Mouse (Mus musculus): ENCODE measurements around the gene Psmb6. TPM values are rescaled to one million over a fixed set of nuclear protein-coding genes. Genes with fewer than 3 reads are reported as not detected.

The Psmb6 gene
- 141 and 151 TPM in 2 replicates for polyA plus RNA-seq (2012; ENCODE audit: insufficient read depth, insufficient read length, missing spikeins)

GRCm38 (mm10) chr11:70525184-70525678 is at the start of gene Psmb6:
Psmb6 (plus strand) TSS chr11:70525367.
- H3K4me1 ChIP-seq (ENCODE audit: control insufficient read depth, insufficient read depth, low read length): peaks cover 38% of the 10 kb centered on the region
- H3K4me3 ChIP-seq (ENCODE audit: insufficient read depth, low read length): peak within 1 kb of the TSS; percentile 80
- TF ChIP-seq CTCF (IDR thresholded peaks at IDR 0.05; ENCODE audit: low read depth, low read length): no peak
- TF ChIP-seq POLR2A (IDR thresholded peaks at IDR 0.05; ENCODE audit: borderline replicate concordance, low read depth, low read length): peak; percentile 68; the same call in 1 of the 2 replicates
- H3K27ac ChIP-seq (ENCODE audit: insufficient read depth, low read depth, low read length): peak within 1 kb of the TSS; percentile 67

- Histone ChIP-seq H3K4me1 (ENCODE audit: control insufficient read depth, insufficient read depth, low read length) (peaks cover 47% of the 10 kb centered on the region), H3K27ac (ENCODE audit: insufficient read depth, low read depth, low read length) (no peak overlapping the region), H3K4me3 (ENCODE audit: insufficient read depth, low read length) (no peak overlapping the region)
- TF ChIP-seq POLR2A (IDR thresholded peaks at IDR 0.05; ENCODE audit: borderline replicate concordance, low read depth, low read length): no peak
- no peak for TF ChIP-seq CTCF (IDR thresholded peaks at IDR 0.05; ENCODE audit: low read depth, low read length)
Measured at GRCm38 (mm10) chr11:70485498-70485897, 39.7 kb upstream of the Psmb6 start.

GRCm38 (mm10) chr11:70487816-70488215 is 37.4 kb upstream of the Psmb6 start:
- no peak for TF ChIP-seq CTCF (IDR thresholded peaks at IDR 0.05; ENCODE audit: low read depth, low read length)
- no peak for TF ChIP-seq POLR2A (IDR thresholded peaks at IDR 0.05; ENCODE audit: borderline replicate concordance, low read depth, low read length)
- Histone ChIP-seq H3K4me1 (ENCODE audit: control insufficient read depth, insufficient read depth, low read length) (peaks cover 44% of the 10 kb centered on the region), H3K27ac (ENCODE audit: insufficient read depth, low read depth, low read length) (0 out of 2 replicates have a peak overlapping the region, but pooled peaks have one; percentile 19), H3K4me3 (ENCODE audit: insufficient read depth, low read length) (no peak overlapping the region)

GRCm38 (mm10) chr11:70489138-70489537 is 36.0 kb upstream of the Psmb6 start:
- Histone ChIP-seq H3K27ac (ENCODE audit: insufficient read depth, low read depth, low read length) (peak overlapping the region; percentile 95), H3K4me1 (ENCODE audit: control insufficient read depth, insufficient read depth, low read length) (peaks cover 42% of the 10 kb centered on the region), H3K4me3 (ENCODE audit: insufficient read depth, low read length) (peak overlapping the region; percentile 2; the same call in 1 of the 2 replicates)
- TF ChIP-seq POLR2A (IDR thresholded peaks at IDR 0.05; ENCODE audit: borderline replicate concordance, low read depth, low read length): no peak
- TF ChIP-seq CTCF (IDR thresholded peaks at IDR 0.05; ENCODE audit: low read depth, low read length): no peak

GRCm38 (mm10) chr11:70489684-70490083 is 35.5 kb upstream of the Psmb6 start:
- Histone ChIP-seq H3K4me1 (ENCODE audit: control insufficient read depth, insufficient read depth, low read length) (peaks cover 42% of the 10 kb centered on the region), H3K27ac (ENCODE audit: insufficient read depth, low read depth, low read length) (peak overlapping the region; percentile 95), H3K4me3 (ENCODE audit: insufficient read depth, low read length) (no peak overlapping the region)
- TF ChIP-seq POLR2A (IDR thresholded peaks at IDR 0.05; ENCODE audit: borderline replicate concordance, low read depth, low read length): no peak
- TF ChIP-seq CTCF (IDR thresholded peaks at IDR 0.05; ENCODE audit: low read depth, low read length): no peak

GRCm38 (mm10) chr11:70499566-70500475 is 25.3 kb upstream of the Psmb6 start:
- peak overlapping the region; percentile 92 for H3K27ac ChIP-seq (ENCODE audit: insufficient read depth, low read depth, low read length)
- TF ChIP-seq CTCF (IDR thresholded peaks at IDR 0.05; ENCODE audit: low read depth, low read length) (no peak), POLR2A (IDR thresholded peaks at IDR 0.05; ENCODE audit: borderline replicate concordance, low read depth, low read length) (no peak)
- H3K4me3 ChIP-seq (ENCODE audit: insufficient read depth, low read length): no peak overlapping the region
- peaks cover 33% of the 10 kb centered on the region for H3K4me1 ChIP-seq (ENCODE audit: control insufficient read depth, insufficient read depth, low read length)

GRCm38 (mm10) chr11:70500476-70500812 is 24.7 kb upstream of the Psmb6 start:
- Histone ChIP-seq H3K4me1 (ENCODE audit: control insufficient read depth, insufficient read depth, low read length) (peaks cover 37% of the 10 kb centered on the region), H3K4me3 (ENCODE audit: insufficient read depth, low read length) (no peak overlapping the region), H3K27ac (ENCODE audit: insufficient read depth, low read depth, low read length) (peak overlapping the region; percentile 92)
- TF ChIP-seq CTCF (IDR thresholded peaks at IDR 0.05; ENCODE audit: low read depth, low read length): no peak
- no peak for TF ChIP-seq POLR2A (IDR thresholded peaks at IDR 0.05; ENCODE audit: borderline replicate concordance, low read depth, low read length)

GRCm38 (mm10) chr11:70502018-70502417 is 23.1 kb upstream of the Psmb6 start:
- TF ChIP-seq CTCF (IDR thresholded peaks at IDR 0.05; ENCODE audit: low read depth, low read length) (no peak), POLR2A (IDR thresholded peaks at IDR 0.05; ENCODE audit: borderline replicate concordance, low read depth, low read length) (no peak)
- H3K4me1 ChIP-seq (ENCODE audit: control insufficient read depth, insufficient read depth, low read length): peaks cover 39% of the 10 kb centered on the region
- H3K27ac ChIP-seq (ENCODE audit: insufficient read depth, low read depth, low read length): no peak overlapping the region
- H3K4me3 ChIP-seq (ENCODE audit: insufficient read depth, low read length): no peak overlapping the region

- Histone ChIP-seq H3K27ac (ENCODE audit: insufficient read depth, low read depth, low read length) (no peak within 1 kb of the TSS), H3K4me1 (ENCODE audit: control insufficient read depth, insufficient read depth, low read length) (peaks cover 18% of the 10 kb centered on the region), H3K4me3 (ENCODE audit: insufficient read depth, low read length) (no peak within 1 kb of the TSS)
- TF ChIP-seq CTCF (IDR thresholded peaks at IDR 0.05; ENCODE audit: low read depth, low read length) (no peak), POLR2A (IDR thresholded peaks at IDR 0.05; ENCODE audit: borderline replicate concordance, low read depth, low read length) (no peak)
Measured at GRCm38 (mm10) chr11:70504970-70505369, 20.2 kb upstream of the Psmb6 start, which contains the start of gene Tm4sf5. Tm4sf5 (plus strand) TSS chr11:70505244.

- no peak overlapping the region for H3K27ac ChIP-seq (ENCODE audit: insufficient read depth, low read depth, low read length)
- H3K4me1 ChIP-seq (ENCODE audit: control insufficient read depth, insufficient read depth, low read length): peaks cover 14% of the 10 kb centered on the region
- TF ChIP-seq POLR2A (IDR thresholded peaks at IDR 0.05; ENCODE audit: borderline replicate concordance, low read depth, low read length) (no peak), CTCF (IDR thresholded peaks at IDR 0.05; ENCODE audit: low read depth, low read length) (peak; percentile 37)
- no peak overlapping the region for H3K4me3 ChIP-seq (ENCODE audit: insufficient read depth, low read length)
Measured at GRCm38 (mm10) chr11:70506385-70506784, 18.8 kb upstream of the Psmb6 start.

Measured in bone marrow macrophage, adult 2 months (primary cell).